Mouse (Mus musculus): ENCODE data around the gene Sla2.
"Not testable (repeated sequence)": the region's sequence is repeated elsewhere in the genome, so short reads cannot be mapped to it uniquely, and the experiment has no call there.

Gene Sla2

GRCm38 (mm10) chr2:156869554-156869953 lies 17.4 kb downstream of the Sla2 start:
- DNase-seq (ENCODE audit: low read depth, low spot score) = no peak

GRCm38 (mm10) chr2:156868994-156869393 lies 18.0 kb downstream of the Sla2 start:
- no peak for DNase-seq (ENCODE audit: low read depth, low spot score)

- DNase-seq (ENCODE audit: low read depth, low spot score) = no peak
Measured at GRCm38 (mm10) chr2:156864481-156864880, 22.5 kb downstream of the Sla2 start.

GRCm38 (mm10) chr2:156863487-156864160 lies 23.4 kb downstream of the Sla2 start:
- peak; percentile 75 for DNase-seq (ENCODE audit: low read depth, low spot score)

DNA sequence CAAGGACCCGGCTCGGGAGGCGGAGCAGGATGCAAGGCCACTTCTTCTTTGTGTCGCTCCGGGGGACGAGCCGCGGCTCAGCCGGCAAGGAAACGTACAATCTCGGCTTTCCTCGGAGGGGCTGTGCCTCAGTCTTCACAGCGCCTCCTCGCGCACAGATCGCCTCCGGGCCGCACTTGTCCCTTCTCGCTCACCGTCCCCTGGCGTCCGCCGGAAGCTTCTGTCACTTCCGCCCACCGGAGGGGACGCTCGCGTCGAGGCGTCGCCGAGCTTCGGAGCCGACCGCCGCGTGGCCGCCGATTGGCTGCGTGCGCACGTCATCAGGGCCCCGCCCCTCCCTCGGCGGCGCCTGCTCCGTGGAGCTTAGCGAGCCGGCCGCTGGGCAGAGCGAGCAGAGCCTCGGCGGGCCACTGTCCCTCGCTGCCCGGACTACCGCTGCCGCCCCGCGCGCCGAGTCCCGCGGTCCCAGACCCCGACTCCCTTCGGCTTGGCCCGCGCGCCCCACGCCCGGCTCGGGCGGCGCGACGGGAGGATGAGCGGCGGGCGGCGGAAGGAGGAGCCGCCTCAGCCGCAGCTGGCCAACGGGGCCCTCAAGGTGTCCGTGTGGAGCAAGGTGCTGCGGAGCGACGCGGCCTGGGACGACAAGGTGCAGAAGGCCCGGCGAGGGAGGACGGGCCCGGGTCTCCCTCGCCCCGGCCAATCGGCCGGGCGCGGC lies 24.1 kb downstream of the Sla2 start, which contains the start of gene Rab5if:
Gene Rab5if (plus strand): TSS at position 357 of the 715 bp plus-strand sequence.
- peak; percentile 99 for DNase-seq (ENCODE audit: low read depth, low spot score)

DNA sequence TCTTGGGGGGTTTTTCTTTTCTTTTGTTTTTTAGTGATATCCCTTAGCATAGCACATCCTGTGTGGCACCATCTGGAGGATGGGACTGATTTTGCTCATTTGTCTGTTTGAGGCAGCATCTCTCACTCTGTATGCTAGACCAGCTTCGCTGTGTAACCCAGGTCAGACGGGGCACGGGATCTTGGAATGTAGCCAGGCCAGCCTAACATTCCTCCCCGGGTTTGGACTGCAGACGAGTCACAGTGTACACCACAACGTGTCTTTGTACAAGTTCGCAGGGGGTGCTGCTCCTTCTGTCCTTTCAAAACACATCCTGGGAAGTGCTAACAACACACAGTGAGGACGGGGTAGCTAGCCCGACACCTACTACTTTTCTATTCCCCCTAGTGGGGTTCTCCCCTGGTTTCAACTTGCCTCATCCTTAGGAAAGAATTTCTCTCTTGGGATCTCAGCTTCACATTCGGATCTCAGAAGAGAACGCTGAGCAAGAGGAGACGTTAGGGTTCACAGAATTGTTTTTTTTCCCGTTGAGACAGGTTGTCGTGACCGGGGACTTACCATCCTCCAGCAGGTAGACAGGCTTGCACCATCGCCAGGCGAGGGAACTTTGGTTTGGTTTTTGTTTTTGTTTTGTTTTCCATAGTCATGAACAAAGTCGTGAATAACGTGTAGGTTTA lies 24.8 kb downstream of the Sla2 start:
- peak; percentile 55 for DNase-seq (ENCODE audit: low read depth, low spot score)

DNA sequence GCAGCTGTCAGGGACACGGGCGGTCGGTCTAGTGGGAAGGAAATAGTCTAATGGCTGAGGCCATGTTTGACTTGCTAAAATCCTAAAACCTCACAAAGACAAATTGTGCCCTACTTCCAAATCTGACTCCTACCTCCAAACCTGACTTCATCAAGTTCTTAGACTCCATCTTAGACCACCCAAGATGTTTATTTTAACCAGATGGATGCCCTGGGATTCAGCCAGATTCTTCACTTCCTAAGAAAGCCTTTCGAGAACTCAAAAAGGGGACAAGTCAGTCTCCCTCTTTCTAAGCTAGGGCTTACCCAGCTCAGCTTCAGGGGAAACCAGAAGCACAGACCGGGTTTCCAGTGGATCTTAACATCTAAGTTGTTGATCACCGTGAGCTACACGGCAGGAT lies 28.3 kb downstream of the Sla2 start:
- DNase-seq (ENCODE audit: low read depth, low spot score) = no peak

DNA sequence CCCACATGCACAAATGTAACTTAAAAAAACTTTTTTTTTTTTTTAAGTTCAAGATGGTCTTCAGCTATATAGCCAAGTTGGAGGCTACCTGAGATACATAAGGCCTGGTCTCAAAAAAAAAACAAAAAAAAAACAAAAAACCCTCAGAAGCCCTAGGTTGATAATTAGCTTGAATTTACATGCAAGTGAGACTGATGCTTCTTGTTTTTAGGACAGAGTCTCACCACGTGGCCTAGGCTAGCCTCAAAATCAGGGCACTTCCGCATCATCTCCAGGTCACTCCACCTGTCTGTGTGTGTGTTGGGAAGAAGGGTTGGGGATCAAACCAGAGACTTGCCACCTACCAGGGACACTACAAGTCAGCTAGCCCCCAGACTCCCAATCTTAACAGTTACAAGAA lies 29.2 kb downstream of the Sla2 start, which contains the start of gene 4930518I15Rik:
Gene 4930518I15Rik (minus strand): TSS at position 112 of the 400 bp plus-strand sequence.
- DNase-seq (ENCODE audit: low read depth, low spot score) = no peak

- DNase-seq (ENCODE audit: low read depth, low spot score) = peak; percentile 44
Measured at GRCm38 (mm10) chr2:156857385-156857791, 29.6 kb downstream of the Sla2 start.

- peak; percentile 47 for DNase-seq (ENCODE audit: low read depth, low spot score)
Measured at GRCm38 (mm10) chr2:156856311-156856710, 30.7 kb downstream of the Sla2 start.

DNA sequence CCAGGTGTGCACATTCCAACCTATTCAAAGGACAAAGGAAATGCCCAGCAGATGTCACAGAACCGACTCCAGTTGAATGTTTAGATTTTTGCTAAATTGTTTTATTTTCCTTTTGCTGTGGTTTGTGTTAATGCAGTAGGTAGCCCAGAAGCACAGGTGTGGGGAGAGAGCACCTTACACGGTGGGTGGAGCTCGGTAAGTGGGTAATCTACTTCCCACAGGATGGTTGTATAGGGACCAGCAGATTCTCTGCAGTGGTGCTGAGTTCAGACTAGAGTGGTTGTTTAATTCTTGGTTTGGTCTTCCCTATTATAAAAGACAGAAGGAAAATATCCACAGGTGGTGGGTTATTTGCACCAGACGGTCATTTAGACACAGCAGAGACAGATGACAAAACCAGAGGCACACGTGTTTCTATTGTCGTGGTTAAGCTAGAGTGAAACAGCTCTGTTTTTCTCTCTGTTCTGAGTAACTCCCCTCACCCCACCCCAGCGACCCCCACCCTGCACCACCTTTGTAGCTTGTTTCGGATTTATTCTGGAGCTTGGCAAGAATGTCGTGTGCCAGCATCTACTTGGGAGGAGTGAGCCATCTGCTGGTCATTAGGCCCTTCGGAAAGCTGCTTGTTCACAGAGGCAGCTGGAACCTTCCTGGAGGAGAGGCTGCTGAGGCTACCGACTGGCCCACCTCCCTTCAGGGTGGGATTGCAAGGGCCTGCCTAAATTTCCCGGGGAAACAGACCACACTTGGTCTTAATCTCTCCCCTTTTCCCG lies 32.8 kb downstream of the Sla2 start:
- DNase-seq (ENCODE audit: low read depth, low spot score) = not testable (repeated sequence)

DNA sequence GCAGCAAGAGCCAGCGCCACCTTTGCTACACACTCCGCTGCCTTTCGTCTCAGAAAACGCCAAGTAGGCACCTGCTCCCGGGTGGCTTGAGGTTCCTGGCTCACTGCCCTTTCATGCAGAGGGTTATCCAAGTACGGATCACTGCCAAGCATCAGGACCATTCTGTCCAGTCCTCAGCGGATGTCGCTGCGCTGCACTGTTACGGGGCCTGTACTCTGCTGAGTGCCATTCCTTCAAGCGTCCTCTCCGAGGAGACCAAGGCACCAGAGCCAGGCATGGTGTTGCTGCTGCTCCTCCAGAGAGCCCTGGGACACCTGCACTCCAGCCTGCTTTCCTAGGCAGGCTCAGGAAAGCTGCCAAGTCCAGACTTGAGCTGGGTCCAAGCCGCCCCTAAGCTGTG lies 33.4 kb downstream of the Sla2 start:
- DNase-seq (ENCODE audit: low read depth, low spot score) = not testable (repeated sequence)

- DNase-seq (ENCODE audit: low read depth, low spot score) = no peak
Measured at GRCm38 (mm10) chr2:156850505-156850904, 36.5 kb downstream of the Sla2 start.

GRCm38 (mm10) chr2:156848526-156849182 lies 38.3 kb downstream of the Sla2 start:
- DNase-seq (ENCODE audit: low read depth, low spot score) = no peak

GRCm38 (mm10) chr2:156847653-156848052 lies 39.3 kb downstream of the Sla2 start:
- no peak for DNase-seq (ENCODE audit: low read depth, low spot score)

DNA sequence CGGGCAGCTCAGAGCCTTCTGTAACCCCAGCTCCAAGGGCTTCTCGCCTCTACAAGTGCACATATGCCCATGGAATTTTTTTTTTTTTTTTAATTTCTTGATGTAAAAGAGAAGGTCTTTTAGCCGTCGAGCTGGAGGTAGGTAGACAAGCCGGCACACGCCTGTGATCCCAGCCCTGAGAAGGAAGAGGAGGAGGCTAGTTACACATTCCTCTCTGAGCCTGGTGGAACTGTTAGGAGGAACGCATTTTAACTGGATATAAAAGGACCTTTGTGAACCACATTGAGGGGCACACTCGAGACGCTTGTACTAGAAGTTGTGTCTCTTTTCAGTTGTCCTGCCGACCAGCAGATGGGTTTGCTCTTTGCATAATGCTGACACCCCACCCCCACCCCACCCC lies 42.3 kb downstream of the Sla2 start:
- DNase-seq (ENCODE audit: low read depth, low spot score) = no peak

DNA sequence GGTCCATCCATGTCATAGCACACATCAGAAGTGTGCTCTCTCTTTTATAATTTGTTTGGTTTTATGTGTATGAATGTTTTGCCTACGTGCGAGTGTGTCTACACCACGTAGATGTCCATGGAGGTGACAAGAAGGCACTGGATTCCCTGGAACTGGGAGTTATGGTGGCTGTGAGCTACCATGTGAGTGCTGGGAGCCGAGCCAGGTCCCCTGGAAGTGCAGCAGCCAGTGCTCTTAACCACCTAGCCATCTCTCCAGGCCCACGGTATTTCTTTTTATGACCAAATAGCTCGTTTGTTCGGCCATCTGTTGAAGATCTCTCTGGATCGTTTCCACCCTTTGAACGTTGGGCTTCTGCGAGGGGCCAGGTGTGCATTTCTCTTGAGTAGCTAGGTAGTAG lies 43.7 kb downstream of the Sla2 start:
- no peak for DNase-seq (ENCODE audit: low read depth, low spot score)

- DNase-seq (ENCODE audit: low read depth, low spot score) = no peak
Measured at GRCm38 (mm10) chr2:156842711-156843110, 44.3 kb downstream of the Sla2 start.

- DNase-seq (ENCODE audit: low read depth, low spot score) = peak; percentile 77
Measured at GRCm38 (mm10) chr2:156841841-156842706, 44.9 kb downstream of the Sla2 start.
